Mouse (Mus musculus) urinary bladder, adult 18-20 months (tissue): Measurements from ENCODE around the gene Celsr1.

ENCODE experiments used
- DNase-seq, 2 experiments: peaks; one replicate each; pipeline ENCODE4 v3.0.0; 2022; ENCODE audit warnings: low spot score in 2 of 2, mixed read lengths in 2 of 2

Celsr1 gene

GRCm38 (mm10) chr15:85961651-85962050 is 71.9 kb downstream of the Celsr1 start:
- DNase-seq = no peak

DNA sequence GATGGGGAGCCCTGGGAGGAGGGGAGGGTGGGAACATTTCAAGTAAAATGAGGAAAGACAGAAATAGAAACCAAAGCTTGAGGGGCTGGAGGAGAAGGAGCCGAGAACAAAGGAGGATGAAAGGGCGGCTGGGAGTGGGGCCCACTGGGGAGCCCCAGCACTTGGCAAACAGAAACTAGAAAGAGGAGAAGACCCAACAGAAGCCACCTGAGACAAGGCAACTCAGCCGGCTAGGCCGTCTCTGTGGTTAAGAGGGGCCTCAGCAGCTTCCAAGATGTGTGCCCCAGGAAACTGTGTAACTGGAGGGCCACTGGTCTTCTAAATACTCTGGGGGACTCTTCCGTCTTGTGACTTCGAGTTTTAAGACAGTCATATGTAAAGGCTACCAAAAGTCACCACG is 72.4 kb downstream of the Celsr1 start:
- DNase-seq = no peak

DNA sequence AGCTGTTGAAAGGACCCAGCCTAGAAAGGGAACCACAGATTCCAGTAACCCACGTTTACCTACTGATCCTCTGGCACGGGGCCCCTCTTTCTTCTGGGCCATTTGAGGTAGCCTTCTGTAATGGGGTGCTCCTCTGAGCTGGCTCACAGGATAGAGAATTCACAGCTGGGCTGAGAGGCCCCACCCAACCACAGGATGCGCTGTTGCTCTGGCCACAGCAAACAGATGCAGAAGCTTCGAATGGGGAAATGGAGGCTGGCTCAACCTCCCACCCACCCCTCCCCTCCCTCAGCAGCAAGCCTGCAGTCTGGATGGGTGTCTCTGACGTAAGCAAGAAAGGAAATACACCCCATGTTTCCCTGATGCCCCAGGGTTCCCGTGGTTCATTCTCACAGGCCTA is 77.4 kb downstream of the Celsr1 start:
- no peak for DNase-seq

GRCm38 (mm10) chr15:85953458-85953857 is 80.1 kb downstream of the Celsr1 start:
- DNase-seq = no peak

GRCm38 (mm10) chr15:85949421-85950164 is 84.0 kb downstream of the Celsr1 start:
- no peak for DNase-seq

GRCm38 (mm10) chr15:85947967-85948366 is 85.6 kb downstream of the Celsr1 start:
- no peak for DNase-seq

DNA sequence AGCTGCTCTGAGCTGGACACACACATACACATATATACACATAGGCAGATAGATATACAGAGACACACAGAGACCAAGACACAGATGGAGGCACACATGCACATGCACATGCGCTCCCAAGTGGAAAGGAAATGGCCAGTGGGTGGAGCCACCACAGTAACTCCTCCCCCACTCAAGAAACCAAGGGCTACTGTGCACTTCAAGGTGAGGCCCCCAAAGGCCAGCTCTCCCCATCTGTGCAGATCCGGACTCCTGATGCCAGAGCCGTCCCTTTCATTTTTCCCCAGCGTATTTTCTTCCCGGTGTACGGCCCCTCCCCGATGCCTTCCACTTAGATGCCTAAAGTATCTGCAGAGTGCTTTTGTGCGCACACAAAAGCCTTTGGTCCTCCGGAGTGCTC is 86.0 kb downstream of the Celsr1 start:
- no peak for DNase-seq

DNA sequence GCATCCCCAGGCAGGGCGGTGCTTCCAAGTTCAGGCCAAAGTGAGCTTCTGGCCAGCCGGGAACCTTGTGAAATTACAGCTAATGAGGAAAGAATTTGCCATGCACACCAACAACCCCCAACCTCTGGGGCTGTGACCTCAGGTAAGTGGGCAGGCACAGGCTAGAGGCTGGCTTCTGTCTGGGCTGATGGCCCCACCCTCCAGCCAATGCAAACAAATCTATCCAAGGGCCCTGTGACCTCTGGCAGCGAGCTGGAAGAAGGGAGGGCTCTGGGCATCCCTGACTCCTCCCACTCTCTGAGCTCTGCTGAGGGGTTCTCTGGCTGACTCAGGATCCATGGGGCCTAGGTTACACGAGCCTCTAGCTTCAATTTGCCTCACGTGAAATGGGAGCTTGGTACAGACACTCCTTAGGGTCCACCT is 97.9 kb downstream of the Celsr1 start:
- peak; percentile 26 to 49 for DNase-seq

GRCm38 (mm10) chr15:85928161-85928560 is 105.4 kb downstream of the Celsr1 start:
- no peak for DNase-seq

DNA sequence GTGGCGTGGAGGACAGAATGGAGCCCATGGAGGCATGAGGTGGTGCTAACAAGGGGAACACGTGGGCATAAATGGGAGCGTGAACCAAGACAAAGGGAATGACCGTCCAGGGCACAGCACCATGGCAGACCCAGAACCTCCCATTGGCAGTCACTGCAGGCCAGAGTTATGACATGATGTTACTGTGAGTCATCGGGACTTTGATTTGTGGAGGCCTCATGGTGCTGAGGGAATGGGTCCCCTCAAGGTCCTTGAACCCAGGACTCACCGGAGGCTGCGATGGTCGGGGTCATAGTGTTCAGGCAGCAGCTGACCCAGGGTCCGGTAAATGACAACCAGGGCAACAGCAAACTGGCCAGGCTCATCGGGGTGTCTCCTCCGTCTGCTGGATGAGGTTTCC is 111.7 kb downstream of the Celsr1 start:
- no peak for DNase-seq

GRCm38 (mm10) chr15:85919892-85920248 is 113.7 kb downstream of the Celsr1 start:
- no peak for DNase-seq

GRCm38 (mm10) chr15:85919191-85919891 is 114.2 kb downstream of the Celsr1 start:
- DNase-seq = no peak

GRCm38 (mm10) chr15:85913605-85914004 is 120.0 kb downstream of the Celsr1 start:
- no peak for DNase-seq

- DNase-seq = peak; percentile 50 to 65
These were observed 123.6 kb downstream of the Celsr1 start for GRCm38 (mm10) chr15:85909931-85910330.

DNA sequence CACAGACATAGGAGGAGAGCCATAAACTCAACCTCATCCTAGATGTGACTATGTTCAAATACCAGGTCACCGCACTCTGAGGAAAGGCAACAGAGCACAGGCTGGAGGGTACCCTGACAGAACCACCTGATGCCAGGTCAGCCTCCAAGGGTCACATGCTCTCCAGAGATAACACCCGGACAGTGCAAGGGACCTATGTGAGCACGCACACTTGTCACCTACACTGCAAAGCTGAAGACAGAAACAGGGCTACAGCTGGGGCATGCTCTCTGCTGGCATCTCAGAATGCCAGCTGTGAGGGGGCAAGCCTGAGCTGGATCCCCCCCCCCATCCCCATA is 124.1 kb downstream of the Celsr1 start:
- no peak for DNase-seq

DNA sequence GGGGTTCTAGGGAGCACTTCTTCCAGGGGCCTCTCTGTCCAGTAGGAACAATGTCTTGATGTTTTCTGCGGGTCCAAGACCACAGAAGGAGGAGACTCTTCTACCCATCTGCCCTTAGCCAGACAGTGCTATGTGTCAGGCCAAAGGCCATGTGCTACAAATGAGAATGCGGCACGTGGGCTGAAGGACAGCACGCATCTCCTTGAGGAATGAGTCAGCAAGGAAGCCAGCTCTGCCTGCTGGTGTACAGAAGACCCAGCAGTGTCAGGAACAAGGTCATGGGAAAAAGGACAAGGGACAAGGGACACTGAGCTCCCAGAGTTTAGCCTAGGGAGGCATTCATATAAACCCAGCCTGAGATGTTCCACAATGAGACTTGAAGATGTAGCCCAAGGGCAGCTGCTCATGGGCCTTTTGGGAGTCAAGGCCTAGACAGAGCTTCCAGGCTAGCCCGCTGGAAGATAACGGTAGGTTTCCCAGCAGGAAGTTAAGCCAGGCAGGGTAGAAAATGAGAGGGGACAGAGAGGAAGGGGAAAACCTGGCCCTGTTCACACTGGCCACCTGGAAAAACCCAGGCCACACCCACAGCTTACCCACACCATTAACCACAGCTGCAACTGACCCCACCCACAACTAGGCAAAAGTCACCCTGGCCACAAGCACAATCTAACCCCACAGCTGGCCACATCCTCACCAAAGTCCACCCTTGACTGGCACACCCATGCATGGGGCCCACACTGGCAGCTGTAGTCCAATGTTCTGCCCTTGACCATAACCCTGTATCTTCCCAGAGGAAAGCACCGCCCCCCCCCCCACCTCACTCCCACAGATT is 124.7 kb downstream of the Celsr1 start:
- no peak for DNase-seq

GRCm38 (mm10) chr15:85903826-85904225 is 129.8 kb downstream of the Celsr1 start:
- DNase-seq = no peak

- no peak for DNase-seq
These were observed 131.1 kb downstream of the Celsr1 start for GRCm38 (mm10) chr15:85902505-85902904.

GRCm38 (mm10) chr15:85900801-85901200 is 132.8 kb downstream of the Celsr1 start:
- no peak for DNase-seq

DNA sequence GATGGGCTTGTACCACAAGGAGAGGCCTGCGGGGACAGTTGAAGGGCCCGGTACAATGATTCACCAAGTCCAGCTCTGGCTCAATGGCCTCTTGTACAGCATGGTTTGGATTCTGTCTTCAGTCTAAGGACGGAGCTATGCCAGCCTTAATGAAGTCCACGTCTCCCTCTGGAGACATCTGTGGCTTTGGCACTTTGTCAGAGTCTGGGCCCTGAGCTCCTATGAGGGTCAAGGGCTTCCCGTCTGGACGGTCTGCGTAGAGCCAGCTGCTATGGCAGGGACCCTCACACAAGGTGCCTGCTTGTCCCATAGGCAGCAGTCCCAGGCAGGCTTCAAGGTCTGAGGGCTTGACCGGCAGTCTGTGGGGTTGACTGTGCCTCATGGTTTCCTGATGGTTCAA is 133.3 kb downstream of the Celsr1 start:
- no peak for DNase-seq

- DNase-seq = no peak
These were observed 134.2 kb downstream of the Celsr1 start for GRCm38 (mm10) chr15:85899396-85899795.

GRCm38 (mm10) chr15:85897113-85897512 is 136.5 kb downstream of the Celsr1 start:
- no peak for DNase-seq

DNA sequence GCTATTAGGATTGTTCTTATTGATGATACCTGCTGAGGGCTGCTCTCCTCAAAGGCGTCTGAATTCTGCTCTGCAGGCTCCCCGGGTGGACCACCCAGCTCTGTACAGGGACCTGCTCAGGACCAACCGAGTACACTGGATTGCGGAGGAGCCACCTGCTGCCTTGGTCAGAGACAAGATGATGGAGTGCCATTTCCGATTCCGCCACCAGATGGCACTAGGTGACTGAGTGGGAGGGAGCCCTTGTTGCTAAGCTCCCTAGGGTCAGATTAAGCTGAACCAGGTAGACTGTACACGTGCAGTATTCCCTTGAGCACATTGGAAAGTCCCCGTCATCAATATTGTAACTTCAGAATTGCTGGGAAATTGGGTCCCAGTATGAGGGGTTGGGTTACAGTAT is 137.3 kb downstream of the Celsr1 start:
- DNase-seq = peak; percentile 46 to 79
